Mouse (Mus musculus): ENCODE measurements at regions not wholly inside any gene's neighbourhood (a gene's known extent, or its start where the extent isn't known, plus 50 kb on each side); places are given as distances from the start of the nearest gene placed in this dataset.
"Not testable (repeated sequence)": the region's sequence is repeated elsewhere in the genome, so short reads cannot be mapped to it uniquely, and the experiment has no call there.

DNA sequence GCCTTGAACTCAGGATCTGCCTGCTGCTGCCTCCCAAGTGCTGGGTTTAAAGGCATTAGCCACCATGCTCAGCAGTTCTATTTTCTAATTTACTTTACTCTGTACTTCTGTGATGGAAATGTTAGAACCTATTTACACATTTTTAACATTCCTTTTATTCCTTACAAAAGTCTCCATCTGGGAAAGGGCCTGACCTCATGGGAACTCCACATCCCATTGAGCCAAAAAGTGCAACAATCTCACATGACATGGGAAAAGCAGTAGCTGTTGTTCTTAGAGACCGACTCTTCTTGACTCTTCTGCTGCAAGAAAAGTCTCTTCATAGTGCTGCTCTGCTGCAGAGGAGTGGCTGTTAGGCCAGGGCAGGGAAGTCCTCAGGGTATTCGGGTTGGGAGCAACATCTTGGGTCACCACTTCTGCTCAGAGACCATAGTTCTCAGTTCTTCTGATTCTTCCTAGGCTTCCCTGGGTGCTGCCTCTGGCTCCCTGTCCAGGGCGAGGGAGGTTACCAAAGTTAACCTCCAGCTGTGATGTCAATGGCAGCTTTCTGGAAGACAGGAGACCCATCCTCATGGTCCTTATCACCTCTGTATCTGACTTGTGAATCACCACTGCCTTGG, 150.0 kb downstream of the H60c start:
- no peaks in the 10 kb centered on the region for H3K4me1 ChIP-seq (ENCODE audit: control insufficient read depth, insufficient read depth, low read length)
- 82% methylated on average over 3 of the region's 3 CpGs for WGBS

GRCm38 (mm10) chr10:3114421-3114820, 153.2 kb downstream of the H60c start:
- H3K4me1 ChIP-seq (ENCODE audit: control insufficient read depth, insufficient read depth, low read length); H3K4me3 ChIP-seq (replicated peaks; ENCODE audit: extremely low read depth, low read depth, low read length); DNase-seq: not testable (repeated sequence)
- WGBS, result 96% methylated on average over 3 of the region's 8 CpGs

More for the DNA sequence above, 150.0 kb downstream of the H60c start:
- DNase-seq, result no peak
- H3K4me3 ChIP-seq (replicated peaks; ENCODE audit: extremely low read depth, low read depth, low read length), result no peak overlapping the region
- no peak for TF ChIP-seq POLR2A (IDR thresholded peaks at IDR 0.05; ENCODE audit: borderline replicate concordance, extremely low read depth, low read depth, low read length)
- no peak for TF ChIP-seq CTCF (IDR thresholded peaks at IDR 0.05; ENCODE audit: insufficient read depth, low read length)

- WGBS, result 66% methylated on average over 2 of the region's 2 CpGs
- H3K4me3 ChIP-seq (replicated peaks; ENCODE audit: extremely low read depth, low read depth, low read length); DNase-seq; H3K4me1 ChIP-seq (ENCODE audit: control insufficient read depth, insufficient read depth, low read length): not testable (repeated sequence)
These were observed 159.6 kb downstream of the H60c start for GRCm38 (mm10) chr10:3107955-3108354.
